Mouse (Mus musculus) spleen, embryonic (tissue): Measurements from ENCODE around the gene Spag9.

Experiments used
- CTCF ChIA-PET: fragments of 350-600 bp; sonication (Branson Sonifier 250); formaldehyde crosslinking; loops from one replicate; lab custom pipeline; 2022; lab: Charles Lee

Spag9 gene

DNA sequence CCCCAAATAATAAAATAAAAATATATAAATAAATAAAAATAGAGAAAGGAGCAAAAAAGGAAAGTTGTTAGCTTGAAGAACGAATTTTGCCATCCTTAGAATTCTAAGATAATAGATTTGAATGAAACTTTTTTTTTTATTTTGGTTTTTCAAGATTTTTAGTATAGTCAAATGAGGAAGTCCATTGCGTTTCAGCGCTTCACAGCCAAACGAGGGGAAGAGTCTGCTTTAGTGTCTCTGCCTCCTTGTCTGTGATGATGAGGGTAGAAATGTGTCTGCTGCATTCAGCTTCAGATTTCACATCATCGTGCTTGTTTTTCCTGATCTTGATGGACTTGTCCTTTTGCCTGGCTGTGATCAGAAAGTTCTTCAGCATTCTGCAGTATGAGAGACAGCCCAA, 10.6 kb upstream of the Spag9 start:
- CTCF ChIA-PET: interaction anchor here (0.9 kb wide), 1 partner anchor 16 kb away, joined by 3 read pairs; no protein-coding TSS in a partner anchor

- CTCF ChIA-PET: interaction anchor here (0.6 to 0.9 kb wide), 2 partner anchors 11 to 17 kb away, joined by 3 to 8 read pairs; no protein-coding TSS in a partner anchor
Observed at GRCm38 (mm10) chr11:93986298-93986697, 9.6 kb upstream of the Spag9 start.

DNA sequence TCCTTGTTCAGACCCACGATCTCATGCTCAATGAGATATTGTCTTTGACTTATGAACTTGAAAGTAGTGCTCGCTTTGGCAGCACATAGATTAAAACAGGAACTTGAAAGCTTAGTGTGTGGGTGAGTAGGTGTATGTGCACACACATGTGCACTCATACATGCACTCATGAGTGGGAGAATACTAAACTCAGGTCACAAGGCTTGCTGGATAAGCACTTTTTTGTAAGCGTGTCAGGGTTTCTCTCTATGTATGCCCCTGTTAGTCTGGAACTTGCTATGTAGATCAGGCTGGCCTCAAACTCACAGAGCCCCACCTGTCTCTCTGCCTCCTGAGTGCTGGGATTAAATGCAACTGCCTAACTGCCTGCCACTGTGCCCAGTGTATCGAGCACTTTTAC, 8.9 kb upstream of the Spag9 start:
- CTCF ChIA-PET: interaction anchor here (0.6 to 0.9 kb wide), 2 partner anchors 10 to 17 kb away, joined by 3 to 8 read pairs; no protein-coding TSS in a partner anchor

GRCm38 (mm10) chr11:93987625-93988327, 8.1 kb upstream of the Spag9 start:
- CTCF ChIA-PET: no interaction called here

- CTCF ChIA-PET: no interaction called here
Observed at GRCm38 (mm10) chr11:93988328-93989062, 7.4 kb upstream of the Spag9 start.

DNA sequence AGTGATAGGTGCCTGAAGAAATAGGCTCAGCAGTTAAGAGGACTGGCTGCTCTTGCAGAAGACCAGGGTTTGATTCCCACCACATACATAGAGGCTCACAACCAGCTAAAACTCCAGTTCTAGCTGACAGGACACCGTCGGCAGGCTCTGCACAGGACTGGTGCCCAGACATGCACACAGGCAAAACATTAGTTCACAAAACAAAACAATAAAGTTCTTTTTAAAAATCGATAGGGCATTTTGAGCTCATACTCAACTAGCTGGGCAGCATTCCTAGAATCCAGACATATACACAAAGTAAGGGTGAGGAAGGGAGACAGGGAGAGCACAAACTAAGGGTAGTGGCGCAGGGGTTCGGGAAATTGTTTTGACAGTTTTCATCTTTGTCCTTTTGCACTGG, 1.4 kb upstream of the Spag9 start:
- CTCF ChIA-PET: no interaction called here

DNA sequence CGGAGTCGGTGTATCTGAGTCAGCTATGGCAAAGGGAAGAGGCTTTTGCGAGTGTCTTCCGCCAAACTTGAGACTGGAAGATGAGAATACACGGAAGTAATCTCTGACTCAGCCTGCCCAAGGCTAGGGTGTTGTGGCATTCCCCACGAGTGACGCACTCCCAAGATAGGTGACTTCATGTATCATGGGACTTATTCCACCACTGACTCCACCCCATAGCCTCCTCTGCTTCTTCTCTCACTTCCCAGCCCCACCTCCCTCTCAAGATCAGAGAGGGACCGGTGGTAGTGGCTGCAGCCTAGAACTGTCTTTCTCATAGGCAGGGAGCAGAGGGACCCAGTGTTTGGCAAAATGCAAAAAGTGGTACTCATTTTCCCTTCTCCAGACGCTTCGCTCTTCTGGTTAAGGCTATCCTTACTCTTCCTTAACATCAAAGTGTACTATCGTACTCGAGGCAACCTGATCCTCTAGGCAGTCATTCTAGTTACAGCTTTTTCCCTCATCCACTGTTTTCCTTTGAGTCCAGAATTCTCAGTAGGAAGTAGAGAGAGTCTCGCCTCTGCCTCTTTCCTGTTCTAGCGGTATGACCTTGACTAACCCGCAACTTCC, 676 bp upstream of the Spag9 start:
- CTCF ChIA-PET: no interaction called here

DNA sequence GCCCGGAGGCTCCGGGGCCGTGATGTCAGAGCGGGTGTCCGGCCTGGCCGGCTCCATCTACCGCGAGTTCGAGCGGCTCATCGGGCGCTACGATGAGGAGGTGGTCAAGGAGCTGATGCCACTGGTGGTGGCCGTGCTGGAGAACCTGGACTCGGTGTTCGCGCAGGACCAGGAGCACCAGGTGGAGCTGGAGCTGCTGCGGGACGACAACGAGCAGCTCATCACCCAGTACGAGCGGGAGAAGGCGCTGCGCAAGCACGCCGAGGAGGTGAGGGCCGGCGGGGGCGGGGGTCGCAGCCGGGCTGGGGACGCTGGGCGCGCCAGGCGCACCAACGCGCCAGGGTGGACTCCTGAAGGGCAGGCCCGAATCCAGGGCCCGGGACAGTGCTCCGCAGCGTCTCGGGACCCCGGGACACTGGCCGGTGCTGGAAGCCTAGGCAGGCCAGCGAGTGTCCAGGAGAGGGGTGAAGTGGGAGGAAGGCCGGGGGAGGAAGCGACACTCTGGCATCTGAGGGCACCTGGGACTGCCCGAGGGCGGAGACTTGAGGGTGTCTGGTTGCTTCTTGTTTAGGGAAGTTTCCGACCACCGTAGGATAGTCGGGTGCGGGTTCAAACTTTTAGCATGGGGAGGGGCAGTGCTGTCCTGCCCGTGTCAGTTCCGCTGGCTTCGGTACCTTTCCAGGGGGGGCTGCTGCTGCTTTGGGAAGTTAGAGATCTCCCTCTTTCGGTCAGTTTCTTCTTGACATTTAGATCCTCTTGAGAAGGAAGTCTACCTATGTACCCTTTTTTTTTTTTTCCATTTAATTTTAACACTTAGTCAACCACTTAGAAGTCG, 632 bp downstream of the Spag9 start:
- CTCF ChIA-PET: interaction anchor here (1.1 kb wide), 1 partner anchor 31 kb away, joined by 6 read pairs; no protein-coding TSS in a partner anchor

DNA sequence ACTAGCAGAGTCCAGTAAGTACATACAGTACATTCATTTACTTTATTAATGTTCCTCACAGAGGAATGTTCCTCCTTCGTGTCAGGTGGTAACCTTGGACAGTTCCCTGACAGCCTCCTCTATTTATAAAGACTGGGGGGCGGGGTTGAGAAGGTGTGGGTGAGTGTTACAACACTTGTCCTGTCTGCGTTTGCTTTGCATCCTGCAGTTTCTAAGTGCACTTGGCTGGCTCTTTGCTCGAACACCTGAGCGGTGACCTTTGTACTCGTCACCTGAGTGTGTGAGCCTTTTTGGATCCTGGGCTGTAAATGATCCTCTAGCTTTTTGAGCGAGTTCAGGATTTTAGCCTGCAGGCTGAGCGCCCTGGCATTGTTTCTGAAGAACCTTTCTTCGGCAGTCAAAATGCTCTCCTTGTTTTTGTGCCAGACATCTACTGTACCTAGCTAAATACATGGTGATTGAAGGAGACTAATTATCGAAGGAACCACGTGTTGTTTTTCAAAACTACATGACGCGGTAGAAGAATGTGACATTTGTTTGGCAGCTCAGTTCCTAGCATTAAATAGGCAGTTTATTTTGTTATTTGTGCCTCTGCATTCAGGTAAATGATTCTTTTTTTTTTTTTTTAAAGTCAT, 1.4 kb downstream of the Spag9 start:
- CTCF ChIA-PET: interaction anchor here (0.7 kb wide), 1 partner anchor 11 kb away, joined by 8 read pairs; no protein-coding TSS in a partner anchor

GRCm38 (mm10) chr11:93999276-93999675, 3.4 kb downstream of the Spag9 start:
- CTCF ChIA-PET: no interaction called here

DNA sequence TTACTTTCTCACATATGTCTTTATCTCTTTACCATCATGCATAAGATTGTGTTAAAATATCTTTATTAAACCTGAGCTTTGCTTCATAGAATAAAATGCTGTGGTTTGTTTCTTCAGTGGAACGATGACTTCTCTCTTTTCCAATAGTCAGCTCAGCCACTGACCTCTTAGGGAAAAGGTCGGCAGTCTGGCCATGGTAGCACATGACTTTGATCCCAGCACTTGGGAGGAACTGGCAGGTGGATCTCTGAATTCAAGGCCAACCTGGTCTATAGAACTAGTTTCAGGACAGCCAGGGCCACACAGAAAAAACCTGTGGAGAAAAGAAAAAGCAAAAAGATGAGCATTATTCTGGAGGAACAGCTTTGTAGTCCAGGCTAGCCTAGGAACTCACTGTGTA, 7.5 kb downstream of the Spag9 start:
- CTCF ChIA-PET: no interaction called here

- CTCF ChIA-PET: no interaction called here
Observed at GRCm38 (mm10) chr11:94019091-94019490, 23.2 kb downstream of the Spag9 start.

- CTCF ChIA-PET: no interaction called here
Observed at GRCm38 (mm10) chr11:94020403-94020802, 24.5 kb downstream of the Spag9 start.

DNA sequence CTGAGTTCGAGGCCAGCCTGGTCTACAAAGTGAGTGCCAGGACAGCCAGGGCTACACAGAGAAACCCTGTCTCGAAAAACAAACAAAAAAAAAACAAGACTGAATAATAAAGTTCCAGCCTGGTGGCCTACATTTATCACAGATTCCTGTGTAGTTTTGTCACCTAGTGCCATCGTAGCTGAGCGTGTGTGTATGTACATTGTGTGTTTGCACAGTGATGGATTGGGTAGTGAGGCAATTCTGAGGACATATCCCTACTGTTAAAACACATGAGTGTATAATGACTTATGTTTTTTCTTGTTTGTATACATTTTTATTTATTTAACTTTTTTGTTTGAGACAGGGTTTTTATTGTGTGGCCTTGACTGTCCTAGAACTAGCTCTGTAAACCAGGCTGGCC, 30.4 kb downstream of the Spag9 start:
- CTCF ChIA-PET: interaction anchor here (0.8 to 1.2 kb wide), 2 partner anchors 9 to 25 kb away, joined by 4 read pairs; no protein-coding TSS in a partner anchor

GRCm38 (mm10) chr11:94032084-94032483, 36.2 kb downstream of the Spag9 start:
- CTCF ChIA-PET: interaction anchor here (0.7 kb wide), 1 partner anchor 32 kb away, joined by 3 read pairs; no protein-coding TSS in a partner anchor

- CTCF ChIA-PET: no interaction called here
Observed at GRCm38 (mm10) chr11:94032971-94033370, 37.1 kb downstream of the Spag9 start.

DNA sequence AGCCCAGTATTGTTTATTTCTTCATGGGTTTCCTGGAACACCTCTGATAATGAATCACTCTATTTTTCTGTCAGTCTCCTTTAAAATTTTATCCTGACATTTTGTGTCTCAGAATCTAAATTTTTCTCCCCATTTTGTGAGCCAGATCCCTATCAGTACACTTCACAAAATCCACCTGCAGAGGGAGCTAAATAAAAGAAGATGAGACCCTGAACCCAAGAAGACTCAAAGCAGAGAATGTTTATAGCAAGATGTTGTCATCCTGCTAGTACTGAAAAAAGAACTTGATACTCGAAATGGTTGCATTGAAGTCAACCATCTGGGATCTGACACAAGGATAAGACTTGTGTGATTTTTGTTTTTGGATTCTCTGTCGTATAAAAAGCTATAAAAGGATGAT, 40.1 kb downstream of the Spag9 start:
- CTCF ChIA-PET: interaction anchor here (0.5 kb wide), 1 partner anchor 47 kb away, joined by 3 read pairs; no protein-coding TSS in a partner anchor

- CTCF ChIA-PET: interaction anchor here (0.8 kb wide), 1 partner anchor 43 kb away, joined by 14 read pairs; no protein-coding TSS in a partner anchor
Observed at GRCm38 (mm10) chr11:94041475-94041874, 45.6 kb downstream of the Spag9 start.

- CTCF ChIA-PET: interaction anchor here (0.6 to 0.8 kb wide), 3 partner anchors 35 to 85 kb away, joined by 3 to 14 read pairs (median 4); no protein-coding TSS in a partner anchor
Observed at GRCm38 (mm10) chr11:94042301-94042700, 46.4 kb downstream of the Spag9 start.
